Mouse (Mus musculus) CD4-positive, CD25-positive, alpha-beta regulatory T cell, adult 4 months (primary cell): ENCODE data around the gene Fgf22. TPM values are rescaled to one million over a fixed set of nuclear protein-coding genes. Genes with fewer than 3 reads are reported as not detected.
A peak's percentile ranks its signal among the peaks of the same experiment; 100 is the strongest.

Experiments
- ATAC-seq: one replicate; pipeline ENCODE4 v1.8.0; 2017
- polyA plus RNA-seq, 2 experiments: library from polyadenylated mRNA; unstranded; fragments of 100-300 nt; shearing (Covaris generic); gene quantifications; one replicate each; pipeline ENCODE4 v1.2.1; 2017

Gene Fgf22
- polyA plus RNA-seq, 2 experiments from 2014 or later = not detected

DNA sequence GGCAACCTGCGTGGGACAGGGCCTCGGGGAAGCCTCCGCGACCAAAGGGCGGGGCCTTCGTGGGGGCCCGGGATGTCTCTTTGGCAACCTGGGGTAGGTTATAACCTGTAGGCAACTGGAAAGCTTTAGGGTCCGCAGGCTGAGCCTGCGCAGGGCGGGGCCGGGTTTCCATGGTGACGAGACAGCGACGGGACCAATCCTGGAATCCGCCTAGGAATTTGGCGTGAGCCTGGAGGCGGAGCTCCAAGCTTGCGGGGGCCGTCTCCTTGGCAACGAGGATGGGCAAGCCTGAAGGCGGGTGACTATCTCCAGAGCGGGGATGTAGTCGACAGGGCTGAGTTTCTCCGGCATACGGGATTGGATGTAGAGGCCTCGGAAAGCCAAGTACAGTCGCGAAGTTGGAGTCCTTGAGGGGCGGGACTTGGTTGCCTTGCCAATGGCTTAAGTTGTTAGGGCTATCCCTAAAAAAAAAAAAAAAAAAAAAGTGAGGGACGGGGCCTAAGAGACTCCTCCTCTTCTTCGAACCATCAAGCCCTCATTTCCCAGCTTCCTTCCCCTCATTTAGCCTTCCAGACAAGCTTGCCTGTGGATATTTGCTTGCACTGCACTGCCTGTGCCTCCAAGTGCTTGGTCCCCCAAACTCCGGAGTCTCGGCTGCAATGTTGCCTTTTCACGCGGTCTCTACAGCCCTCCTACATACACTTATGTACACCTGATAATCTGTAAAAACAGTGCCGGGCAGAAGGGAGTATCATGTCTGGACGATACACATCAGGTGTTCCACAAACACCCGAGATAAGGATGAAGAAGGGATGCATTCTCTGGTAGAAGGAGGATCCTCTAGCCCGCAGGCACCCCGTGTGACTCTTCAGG is 12.7 kb downstream of the Fgf22 start:
- peak; percentile 33 for ATAC-seq

DNA sequence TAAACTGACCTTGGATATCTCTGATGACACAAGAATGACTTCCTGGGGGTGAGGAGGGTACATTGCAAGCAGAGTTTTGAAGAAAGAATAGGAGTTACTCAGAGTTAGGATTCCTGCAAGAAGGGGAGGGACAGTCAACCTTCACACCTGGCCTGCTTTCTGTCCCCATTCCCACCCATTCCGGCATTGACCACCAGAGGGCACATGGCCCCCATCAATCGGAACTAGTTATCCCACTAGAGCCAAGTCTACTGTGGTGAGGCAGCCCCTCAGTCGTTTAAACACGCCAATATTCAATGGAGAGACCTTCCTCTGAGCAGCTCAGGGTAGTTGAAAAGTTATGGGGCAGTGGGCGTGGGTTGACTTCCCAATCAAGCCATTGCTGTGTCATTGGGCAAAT is 13.5 kb downstream of the Fgf22 start:
- ATAC-seq = no peak

DNA sequence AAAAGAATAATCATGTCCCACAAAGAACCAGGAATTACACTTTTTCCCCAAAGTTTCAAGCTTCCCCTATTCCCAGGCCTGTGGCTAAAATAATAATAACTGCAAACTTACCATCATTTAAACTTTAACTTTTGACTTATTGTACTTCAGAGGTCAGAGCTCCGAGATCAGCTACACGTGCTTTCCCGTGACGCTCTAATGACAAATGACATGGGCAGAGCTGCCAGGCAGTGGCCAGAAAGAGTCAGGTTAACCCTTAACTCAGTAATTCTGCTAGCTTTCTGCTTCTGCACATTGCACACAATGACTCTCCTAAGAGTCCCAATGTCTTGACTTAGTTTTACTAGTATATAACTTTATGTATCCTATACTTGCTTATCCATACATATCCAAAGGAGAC is 14.5 kb downstream of the Fgf22 start:
- no peak for ATAC-seq

DNA sequence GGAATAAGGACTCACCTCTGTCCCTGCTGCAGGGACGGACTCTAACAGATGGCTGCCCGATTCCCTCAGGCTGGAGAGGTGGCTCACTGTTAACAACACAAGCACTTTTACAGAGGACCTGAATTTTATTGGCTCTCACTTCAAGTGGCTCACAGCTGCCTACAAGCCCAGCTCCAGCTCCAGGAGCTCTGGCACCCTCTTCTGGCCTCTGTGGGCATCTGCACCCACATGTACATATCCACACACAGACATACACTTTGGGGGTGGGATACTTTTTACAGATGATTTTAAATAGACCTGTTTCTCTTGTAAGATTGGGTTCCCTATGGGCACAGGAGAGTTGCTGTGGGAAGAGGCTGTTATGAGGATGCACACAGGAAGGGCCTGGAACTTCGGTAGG is 17.4 kb downstream of the Fgf22 start:
- no peak for ATAC-seq

DNA sequence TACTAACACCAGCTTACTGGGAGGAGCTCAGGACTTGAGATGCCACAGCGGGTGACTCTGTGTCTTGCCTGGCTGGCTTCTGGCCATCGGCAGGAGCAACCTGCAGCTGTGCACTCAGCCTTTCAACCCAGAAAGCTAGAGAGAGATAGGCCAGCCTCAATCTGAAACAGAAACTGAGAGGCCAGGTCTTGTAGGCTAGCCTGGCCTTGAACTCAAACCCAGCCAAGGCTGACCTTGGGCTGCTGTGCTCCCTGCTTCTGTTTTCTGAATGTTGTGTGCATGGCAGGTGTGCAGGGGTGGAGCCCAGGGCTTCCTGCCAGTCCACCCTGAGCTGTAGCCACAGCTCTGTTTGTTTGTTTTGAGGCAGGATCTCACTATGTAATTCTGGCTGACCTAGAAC is 18.3 kb downstream of the Fgf22 start:
- no peak for ATAC-seq

DNA sequence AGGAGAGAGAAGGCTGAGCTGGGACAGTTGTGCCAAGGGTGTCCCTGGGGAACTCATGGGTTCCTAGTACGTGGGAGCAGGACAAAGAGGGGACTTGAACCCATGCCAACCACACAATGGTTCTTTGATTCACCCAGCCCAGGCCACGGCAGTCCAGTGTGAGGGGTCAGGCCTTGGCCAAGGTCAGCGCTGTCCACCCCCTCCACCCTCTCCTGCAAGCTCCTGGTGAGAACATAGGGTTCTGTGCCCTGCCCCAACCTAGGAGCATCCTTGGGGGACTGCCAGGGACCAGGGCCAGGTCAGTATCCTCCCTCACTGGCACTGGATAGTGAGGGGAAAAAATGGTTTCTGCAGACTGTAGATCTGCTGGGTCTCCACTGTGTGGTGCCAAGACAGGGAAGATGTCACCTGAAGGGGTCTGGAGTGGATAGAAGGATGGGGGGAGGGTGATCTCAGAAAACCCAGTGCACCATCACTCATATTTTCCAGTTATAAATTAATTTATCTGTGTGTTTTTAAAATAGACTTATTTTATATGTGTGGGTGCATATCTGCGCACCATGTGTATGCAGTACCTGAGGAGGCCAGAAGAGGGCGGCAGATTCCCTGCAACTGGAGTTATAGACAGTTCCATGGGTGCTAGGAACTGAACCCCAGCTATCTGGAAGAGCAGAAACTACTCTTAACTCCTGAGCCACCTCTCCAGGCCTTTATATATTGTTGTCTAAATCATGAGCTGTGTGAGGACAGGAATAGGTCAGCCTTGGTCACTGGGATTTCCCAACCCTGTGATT is 19.8 kb downstream of the Fgf22 start:
- ATAC-seq = no peak

DNA sequence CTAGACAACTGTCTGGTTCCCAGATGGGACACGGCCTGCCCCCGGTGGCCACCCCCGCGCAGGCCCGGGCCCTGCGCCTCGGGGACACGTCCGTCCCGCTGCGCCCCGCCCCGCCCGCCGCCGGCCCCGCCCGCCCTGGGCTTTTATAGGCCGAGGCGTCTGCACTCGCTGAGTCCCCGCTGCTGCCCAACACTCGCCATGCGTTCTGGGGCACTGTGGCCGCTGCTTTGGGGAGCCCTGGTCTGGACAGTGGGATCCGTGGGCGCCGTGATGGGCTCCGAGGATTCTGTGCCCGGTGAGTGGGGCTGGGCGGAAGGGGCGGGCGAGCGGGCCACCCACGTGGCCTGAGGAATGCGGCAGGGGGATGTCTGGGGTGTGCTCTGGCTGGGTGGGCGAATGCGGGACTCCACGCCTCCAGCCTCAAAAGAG is 22.2 kb downstream of the Fgf22 start, which contains the start of gene Fstl3:
TSS of gene Fstl3 (plus strand) at position 170 of the 429 bp plus-strand sequence.
- ATAC-seq = no peak

DNA sequence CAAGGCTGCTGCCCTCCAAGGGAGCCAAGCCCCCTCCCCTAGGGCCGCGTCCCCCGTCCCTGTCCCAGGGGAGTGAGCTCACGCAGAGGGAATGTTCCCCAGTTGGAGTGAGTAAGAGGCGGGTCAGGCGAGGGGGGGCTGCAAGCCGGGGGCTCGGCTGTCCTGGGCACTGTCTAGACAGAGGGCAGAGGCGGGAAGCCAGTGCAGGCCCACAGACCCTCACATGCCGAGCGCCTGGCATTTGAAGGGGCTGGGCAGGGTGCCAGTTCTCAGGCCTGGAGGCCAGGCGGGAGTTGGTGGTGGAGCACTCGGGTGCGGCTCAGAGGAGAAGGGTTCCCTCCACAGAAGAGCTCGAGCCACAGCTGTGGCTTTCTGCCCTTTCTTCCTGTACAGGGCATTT is 23.1 kb downstream of the Fgf22 start:
- no peak for ATAC-seq

DNA sequence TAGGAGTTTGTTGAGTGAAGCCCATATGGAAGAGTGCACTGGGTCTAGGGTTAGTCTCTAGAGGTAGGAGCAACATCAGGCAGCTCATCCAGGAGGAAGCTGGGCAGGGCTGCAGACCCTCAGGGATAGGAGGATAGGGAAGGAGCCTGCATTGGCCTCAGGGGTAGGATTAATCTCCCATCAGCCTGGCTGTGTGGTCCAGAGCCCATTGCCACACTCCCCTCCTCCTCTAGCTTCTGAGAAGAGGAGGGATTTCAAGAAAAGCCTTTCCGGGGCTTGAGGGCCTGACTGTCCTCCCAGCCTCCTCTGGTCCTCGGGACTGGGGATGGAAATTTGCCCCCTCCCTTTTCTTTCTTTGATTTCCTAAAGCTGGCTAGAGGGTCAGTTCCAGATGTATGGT is 24.3 kb downstream of the Fgf22 start:
- ATAC-seq = no peak

DNA sequence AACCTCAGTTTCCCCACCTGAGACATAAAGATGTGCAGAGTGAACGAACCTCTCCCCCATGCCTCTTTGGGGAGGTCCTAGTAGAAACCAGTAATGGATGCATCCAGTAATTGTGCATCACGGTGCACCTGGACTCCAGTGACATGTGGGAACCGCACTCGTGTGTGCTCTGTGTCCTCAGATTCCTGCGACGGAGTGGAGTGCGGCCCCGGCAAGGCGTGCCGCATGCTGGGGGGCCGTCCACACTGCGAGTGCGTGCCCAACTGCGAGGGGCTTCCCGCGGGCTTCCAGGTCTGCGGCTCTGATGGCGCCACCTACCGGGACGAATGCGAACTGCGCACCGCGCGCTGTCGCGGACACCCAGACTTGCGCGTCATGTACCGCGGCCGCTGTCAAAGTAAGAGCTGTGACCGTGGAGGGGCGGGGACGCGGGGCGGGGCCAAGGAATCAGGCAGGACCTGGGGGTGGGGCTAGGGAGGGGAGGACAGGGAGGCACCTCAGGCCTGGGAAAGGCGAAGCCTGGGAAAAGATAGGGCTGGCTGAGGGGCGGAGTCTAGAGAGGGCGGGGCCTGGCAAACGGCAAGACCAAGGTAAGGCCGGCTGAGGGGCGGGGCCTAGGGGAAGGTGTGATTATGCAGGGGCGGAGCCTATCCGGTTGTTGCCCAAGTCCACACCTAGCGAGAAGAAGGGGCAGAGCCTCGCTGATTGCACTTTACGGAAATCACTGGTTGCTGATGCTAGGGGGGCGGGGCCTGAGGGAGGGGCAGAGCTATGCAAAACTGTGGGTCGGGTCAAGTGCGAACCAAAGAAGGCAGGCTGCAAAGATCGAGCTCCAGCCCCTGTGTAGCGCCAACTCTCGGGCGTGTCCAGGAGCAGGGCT is 25.1 kb downstream of the Fgf22 start:
- peak; percentile 80 for ATAC-seq

DNA sequence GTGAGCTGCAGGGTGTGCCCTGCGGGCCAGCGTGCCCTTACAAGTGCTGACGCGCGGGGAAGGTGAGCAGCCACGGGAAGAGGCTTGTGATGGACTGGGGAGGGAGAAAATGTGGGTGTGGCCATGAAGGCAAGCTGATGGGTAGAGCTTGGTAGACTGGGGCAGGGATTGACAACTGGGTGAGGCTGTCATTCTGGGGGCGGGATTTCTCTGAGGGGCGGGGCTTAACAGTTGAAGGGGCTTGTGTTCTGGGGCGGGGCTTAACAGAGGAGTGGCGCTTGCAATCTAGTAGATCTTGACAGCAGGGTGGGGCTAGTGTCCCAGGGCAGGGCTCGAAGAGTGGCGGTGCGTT is 25.8 kb downstream of the Fgf22 start:
- ATAC-seq = peak; percentile 62

DNA sequence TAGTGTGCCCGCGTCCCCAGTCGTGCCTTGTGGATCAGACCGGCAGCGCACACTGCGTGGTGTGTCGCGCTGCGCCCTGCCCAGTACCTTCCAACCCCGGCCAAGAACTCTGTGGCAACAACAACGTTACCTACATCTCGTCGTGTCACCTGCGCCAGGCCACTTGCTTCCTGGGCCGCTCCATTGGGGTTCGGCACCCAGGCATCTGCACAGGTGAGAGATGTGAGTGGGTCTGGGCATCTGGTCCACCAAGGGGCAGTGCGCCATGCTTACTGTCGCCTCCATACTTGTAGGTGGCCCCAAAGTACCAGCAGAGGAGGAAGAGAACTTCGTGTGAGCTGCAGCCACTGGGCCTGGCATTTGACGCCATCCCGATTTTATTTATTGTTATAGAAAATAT is 26.3 kb downstream of the Fgf22 start:
- no peak for ATAC-seq

DNA sequence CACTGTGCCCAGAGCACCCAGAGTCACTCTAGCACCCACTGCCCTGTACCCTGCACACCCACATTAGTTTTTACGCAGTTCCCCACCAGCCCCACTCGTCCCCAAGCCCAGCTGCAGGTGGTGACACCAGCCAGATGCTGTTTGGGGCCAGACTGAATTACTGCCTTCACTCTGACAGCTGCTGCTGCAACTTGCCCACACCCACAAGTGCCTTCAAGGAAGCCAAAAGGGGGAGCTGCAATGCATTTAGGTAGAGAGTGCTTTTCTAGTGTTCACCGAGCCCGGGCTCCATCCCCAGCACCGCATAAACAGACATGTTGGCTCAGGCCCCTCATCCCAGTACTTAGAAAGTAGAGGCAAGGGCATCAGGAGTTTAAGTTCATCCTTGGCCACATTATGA is 27.1 kb downstream of the Fgf22 start:
- ATAC-seq = no peak

DNA sequence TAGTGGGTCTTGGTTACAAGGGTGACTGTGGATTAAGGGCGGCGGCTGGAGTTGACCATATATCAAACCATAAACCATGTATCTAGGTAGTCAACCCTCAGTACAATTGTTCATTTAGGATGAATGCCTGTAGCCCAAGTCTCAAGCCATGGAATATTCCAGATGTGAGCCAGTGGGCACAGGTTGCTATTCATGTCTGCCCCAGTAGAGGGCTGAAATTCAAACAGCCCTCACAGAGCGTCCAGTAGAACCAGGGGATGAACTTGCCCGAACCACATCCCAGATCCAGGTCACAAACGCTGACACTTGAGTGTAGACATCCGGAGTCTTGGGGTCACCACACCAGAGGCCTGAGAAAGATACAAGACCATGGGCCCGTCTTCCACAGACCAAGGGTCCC is 28.2 kb downstream of the Fgf22 start:
- no peak for ATAC-seq

DNA sequence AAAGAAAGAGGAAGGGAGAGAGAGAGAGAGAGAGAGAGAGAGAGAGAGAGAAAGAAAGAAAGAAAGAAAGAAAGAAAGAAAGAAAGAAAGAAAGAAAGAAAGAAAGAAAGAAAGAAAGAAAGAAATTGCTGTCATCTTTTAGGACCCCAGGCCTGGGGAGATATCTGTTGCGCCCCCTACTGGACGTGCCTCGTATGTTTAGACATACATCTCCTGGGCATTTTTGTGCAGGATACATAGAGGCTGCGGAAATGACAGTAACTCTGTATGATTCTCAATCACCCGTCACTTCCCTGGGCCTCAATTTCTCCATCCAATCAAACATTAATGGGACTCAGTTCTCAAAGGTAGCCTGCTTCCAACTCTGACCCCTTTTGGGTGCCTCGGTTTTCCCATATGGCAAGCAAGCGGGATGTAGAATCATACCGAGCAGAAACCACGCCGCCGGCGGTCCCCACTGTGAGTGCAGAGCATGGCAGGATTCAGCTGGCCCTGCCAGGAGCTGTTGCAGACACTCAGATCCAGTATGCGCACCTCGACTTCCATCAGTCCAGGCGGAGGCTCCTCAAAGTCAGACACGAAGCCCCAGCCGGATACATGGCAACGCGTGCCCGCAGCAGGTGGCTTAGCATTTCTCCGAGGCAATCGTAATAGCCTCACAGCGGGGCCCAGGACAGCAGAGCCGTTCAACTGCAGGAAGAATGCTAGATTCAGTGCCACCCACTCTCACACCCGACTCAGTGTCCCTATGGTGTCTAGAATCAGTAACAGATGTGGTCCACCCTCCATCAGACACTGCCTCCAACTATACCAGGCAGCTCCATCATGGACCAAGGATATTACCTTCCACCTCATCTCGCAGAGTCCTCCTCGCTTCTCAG is 29.3 kb downstream of the Fgf22 start:
- no peak for ATAC-seq

DNA sequence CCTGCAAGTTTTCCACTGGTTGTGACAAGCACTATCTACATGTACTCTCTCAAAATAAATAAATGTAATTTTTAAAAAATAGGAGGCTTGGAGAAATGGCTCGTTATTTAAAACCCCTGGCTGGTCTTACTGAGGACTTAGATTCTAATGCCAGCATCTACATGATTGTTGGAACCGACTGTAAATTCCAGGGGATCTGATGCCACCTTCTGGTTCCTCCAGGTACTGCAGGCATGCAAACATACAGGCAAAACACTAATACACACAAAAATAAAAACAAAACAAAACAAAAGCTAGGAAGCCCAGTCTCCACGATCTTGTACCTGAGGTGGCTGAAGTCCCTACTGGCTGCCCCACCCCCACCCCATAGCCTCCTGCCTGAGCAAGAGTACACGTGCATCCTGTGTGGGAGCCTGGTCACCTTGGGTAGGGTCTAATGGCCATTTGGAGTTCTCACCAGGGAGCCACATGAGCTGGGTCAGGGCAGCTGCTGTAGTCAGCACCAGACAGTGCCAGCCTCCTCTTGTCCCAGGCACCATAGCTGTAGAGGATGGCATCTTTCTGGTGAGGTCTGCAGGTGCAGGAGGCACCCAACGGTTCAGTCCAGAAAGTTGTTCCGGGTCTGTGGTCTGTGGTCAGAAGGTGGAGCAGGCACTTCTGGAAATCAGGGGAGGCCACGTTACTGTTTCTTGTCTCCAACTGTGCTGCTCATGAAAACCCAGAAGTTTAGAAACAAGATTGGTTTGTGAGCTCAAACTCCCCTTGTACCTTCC is 33.7 kb downstream of the Fgf22 start:
- ATAC-seq = peak; percentile 41

DNA sequence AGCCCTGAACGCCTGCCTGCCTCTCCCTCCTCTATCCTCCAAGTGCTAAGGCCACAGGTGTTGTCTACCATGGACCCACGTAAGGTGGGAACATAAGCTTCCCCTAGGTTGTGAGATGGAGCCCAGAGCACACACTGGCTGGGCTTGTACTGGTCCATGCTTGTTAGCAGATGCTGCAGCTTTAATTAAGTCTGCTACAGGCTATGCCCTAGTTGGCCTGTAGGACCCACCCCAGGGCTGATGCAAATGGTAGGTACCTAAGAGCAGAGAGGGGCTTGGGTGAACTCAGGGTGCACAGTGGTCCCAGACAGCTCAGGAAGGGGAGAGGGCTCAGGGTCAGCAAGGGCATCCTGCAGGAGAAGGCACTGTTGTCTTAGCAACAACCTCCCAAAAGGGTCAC is 34.7 kb downstream of the Fgf22 start:
- no peak for ATAC-seq

DNA sequence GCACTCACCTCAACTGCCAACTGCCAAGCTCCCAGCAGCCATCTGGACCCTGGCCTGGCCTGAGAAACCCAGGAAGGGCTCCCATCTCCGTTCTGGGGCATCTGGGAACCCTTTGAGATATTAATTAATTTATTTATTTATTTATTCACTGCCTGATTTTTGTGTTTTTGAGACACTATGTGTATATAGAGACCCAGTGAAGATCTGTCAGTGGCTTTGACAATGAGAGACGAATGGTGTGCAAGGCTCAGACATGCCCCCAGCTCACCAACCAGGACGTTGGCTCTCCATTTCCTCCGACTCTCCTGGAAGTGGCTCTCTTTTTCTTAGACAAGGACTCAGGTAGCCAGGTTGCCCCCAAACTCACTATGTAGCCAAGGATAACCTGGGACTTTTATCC is 36.0 kb downstream of the Fgf22 start, which contains the start of gene Prss57:
TSS of gene Prss57 (minus strand) at position 101 of the 400 bp plus-strand sequence.
- no peak for ATAC-seq

DNA sequence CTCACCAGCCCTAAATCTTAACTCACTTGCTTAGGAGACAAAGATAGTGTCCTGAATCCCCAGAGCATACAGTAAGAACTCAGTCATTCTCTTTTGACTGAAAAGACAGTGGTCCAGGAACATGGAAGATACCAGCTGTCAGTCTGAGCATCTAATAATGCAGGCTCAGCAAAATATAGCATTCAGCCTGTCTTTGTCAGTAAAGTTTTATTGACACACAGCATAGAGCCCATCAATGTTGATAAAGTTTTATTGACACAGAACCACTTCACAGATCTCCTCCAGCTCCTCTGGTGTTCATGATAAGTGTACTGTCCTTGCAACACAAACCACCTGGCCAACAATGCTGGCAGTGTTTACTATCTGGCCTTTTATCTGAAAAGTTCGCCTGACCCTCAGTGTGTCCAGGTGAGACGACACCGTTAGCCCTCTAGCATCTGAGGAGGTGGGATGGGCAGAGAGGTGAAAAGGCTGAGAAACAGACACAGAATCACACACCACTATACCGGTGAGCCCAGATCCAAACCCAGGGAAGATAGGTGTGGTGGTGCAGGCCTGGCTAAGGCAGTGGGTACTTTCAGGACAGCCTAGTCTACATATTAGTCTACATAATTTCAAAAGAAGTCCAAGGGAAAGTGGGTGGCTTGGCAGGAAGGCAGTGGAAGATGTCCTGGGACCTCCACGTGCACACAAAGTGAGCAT is 37.6 kb downstream of the Fgf22 start:
- no peak for ATAC-seq

DNA sequence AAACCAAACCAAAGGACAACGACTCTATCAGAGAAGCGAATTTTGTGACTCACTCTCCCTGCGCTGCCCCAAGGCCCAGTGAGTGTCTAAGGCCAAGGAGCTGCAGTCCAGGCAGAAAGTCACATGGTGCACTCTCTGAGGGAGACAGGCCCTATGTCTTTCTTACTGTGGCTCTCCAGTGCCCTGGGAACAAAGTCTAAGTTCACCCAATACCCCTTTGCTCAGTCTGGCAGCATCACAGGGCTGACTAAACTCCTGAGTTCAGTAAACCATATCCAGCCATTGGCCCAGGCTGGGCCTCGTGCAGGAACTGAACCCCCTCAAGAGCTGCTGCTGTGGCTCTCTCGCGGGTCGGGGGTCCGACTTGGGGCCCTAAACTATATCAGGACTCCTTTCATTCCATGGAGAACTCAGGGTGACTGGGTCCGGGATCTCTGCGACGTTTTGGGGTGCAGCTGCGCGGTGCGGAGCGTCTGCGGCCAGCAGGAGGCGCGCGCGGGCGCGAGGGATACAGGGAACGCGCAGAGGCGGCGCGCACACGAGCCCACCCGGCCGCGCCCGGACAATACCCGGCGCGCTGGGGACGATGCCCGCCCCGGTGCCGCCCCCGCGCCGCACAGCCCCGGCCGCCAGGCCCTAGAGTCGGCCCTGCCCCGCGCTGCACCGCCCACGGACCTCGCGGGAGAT is 38.3 kb downstream of the Fgf22 start, which contains the start of gene Palm:
TSS of gene Palm (plus strand) at position 522 of the 687 bp plus-strand sequence.
- ATAC-seq = peak; percentile 68
